Mouse (Mus musculus): ENCODE measurements around the gene Uts2. TPM values are rescaled to one million over a fixed set of nuclear protein-coding genes. Genes with fewer than 3 reads are reported as not detected.

Gene Uts2
- not detected in 2 replicates for polyA plus RNA-seq (2016; fragmentation: Nextera tagmentation; extraction: Ambion mirVana)

DNA sequence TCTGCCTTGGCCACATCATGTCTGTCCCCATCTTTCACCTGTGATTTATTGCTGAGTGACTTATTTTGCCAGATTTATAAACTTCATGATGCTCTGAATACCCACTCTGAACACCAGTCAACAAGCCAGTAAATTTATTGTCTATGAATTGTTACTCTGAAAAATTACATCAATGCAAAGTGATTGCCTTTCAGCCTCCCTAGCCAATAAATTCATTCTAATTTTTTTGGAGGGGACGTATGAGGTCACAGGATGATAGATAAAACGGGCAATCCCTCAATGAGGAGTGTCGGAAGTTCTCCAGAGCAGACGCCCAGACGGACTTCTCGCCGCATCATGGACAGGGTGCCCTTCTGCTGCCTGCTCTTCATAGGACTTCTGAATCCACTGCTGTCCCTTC lies at the start of gene Uts2:
Gene Uts2 (plus strand): TSS at position 301 of the 400 bp plus-strand sequence.
- Histone ChIP-seq H3K4me2 (no peak within 1 kb of the TSS), H3K9ac (no peak within 1 kb of the TSS), H3K27me3 (no peaks in the 10 kb centered on the region), H3K9me3 (no peaks in the 10 kb centered on the region), H3K36me3 (replicated peaks) (no peaks in the 10 kb centered on the region), H3K27ac (no peak within 1 kb of the TSS), H3K4me1 (peaks cover 7% of the 10 kb centered on the region; the same call in 1 of the 2 replicates), H3K4me3 (replicated peaks) (no peak within 1 kb of the TSS)
- WGBS, result 96% methylated on average over 7 of the region's 7 CpGs
- ATAC-seq (ENCODE audit: low FRiP score), result no peak

DNA sequence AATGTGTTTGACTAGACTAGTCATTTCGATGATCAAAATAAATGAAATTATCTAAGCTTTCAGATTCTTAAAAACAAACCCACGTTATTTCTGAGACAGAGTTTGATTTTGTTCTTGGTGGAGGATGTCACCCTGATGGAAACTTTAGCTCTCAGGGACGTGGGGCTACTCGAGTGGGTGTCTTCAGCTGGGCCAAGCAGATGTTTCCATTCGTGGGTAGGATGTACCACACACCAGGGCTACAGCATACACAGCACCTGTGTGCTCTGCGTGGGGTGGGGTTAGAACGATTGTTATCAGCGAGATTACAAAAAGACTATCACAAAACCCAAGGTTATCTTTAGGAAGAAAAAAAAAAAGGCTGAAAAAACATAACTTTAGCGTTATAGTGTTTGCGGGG lies 45.9 kb upstream of the Uts2 start:
- no peak for ATAC-seq (ENCODE audit: low FRiP score)
- no peak overlapping the region for H3K4me2 ChIP-seq
- H3K4me1 ChIP-seq, result no peaks in the 10 kb centered on the region
- H3K9me3 ChIP-seq, result no peaks in the 10 kb centered on the region
- H3K9ac ChIP-seq, result no peak overlapping the region
- no peaks in the 10 kb centered on the region for H3K36me3 ChIP-seq (replicated peaks)
- no peak overlapping the region for H3K4me3 ChIP-seq (replicated peaks)
- WGBS, result 86% methylated on average over 10 of the region's 10 CpGs
- H3K27me3 ChIP-seq, result no peaks in the 10 kb centered on the region; the same call in 1 of the 2 replicates
- H3K27ac ChIP-seq, result no peak overlapping the region

DNA sequence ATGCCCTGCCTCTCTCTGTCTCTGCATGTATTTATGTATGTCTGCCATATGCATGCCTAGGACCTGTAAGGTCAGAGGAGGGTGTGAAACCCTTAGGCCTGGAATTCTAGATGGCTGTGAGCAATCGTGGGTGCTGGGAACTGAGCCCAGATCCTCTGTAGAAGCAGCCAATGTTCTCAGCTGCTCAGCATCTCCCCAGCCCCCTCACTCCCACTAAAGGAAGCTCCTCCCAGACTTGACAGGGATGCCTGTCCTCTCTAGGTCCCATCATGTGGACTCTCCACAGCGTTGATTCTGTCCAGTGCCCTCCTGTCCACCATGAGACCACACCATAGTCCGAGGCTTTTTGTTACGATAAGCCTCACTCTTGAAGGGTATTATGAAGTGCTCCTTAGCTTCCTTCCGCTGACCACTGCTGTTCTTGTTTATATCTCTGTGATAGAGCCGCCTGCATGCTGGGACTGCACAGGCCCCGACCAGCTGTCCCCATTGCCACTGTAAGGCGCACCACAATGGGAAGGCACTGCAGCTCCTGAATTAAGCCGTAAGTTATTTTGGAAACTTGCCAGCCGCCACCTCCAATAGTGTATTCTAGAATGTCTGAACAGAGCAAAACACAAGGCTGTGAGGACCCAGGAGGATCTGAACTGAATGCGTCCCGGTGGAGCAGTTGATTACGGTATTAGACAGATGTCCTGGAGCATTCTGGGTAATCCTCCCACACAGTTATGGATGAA lies 40.4 kb upstream of the Uts2 start:
- H3K9me3 ChIP-seq, result no peaks in the 10 kb centered on the region
- no peak overlapping the region for H3K4me3 ChIP-seq (replicated peaks)
- peaks cover 9% of the 10 kb centered on the region for H3K4me1 ChIP-seq
- peak overlapping the region; percentile 73 for H3K27ac ChIP-seq
- no peak overlapping the region for H3K4me2 ChIP-seq
- H3K27me3 ChIP-seq, result no peaks in the 10 kb centered on the region
- H3K9ac ChIP-seq, result peak overlapping the region; percentile 17; the same call in 1 of the 2 replicates
- no peaks in the 10 kb centered on the region for H3K36me3 ChIP-seq (replicated peaks)
- ATAC-seq (ENCODE audit: low FRiP score), result peak; percentile 44; the same call in 1 of the 2 replicates
- 64% methylated on average over 13 of the region's 13 CpGs for WGBS

DNA sequence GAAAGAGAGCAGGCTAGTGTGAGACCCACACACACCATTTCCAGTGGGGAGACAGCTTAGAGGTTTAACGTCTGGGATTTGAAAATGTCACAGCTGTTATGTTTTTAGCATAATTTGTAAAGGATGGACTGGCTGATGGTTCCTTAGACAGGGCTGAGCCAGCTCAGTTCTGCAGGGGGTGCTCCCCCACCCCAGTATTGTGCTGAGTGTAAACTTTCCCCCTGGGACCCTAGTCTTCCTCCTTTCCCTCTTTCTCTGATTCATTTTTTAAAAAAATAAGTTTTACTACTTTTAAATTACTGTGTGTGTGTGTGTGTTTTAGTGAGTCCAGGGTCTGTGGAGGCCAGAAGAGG lies 39.8 kb upstream of the Uts2 start:
- Histone ChIP-seq H3K36me3 (replicated peaks) (no peaks in the 10 kb centered on the region), H3K9me3 (no peaks in the 10 kb centered on the region), H3K4me3 (replicated peaks) (no peak overlapping the region), H3K4me1 (peaks cover 9% of the 10 kb centered on the region), H3K27me3 (no peaks in the 10 kb centered on the region), H3K9ac (no peak overlapping the region), H3K4me2 (no peak overlapping the region), H3K27ac (peak overlapping the region; percentile 73; the same call in 1 of the 2 replicates)
- peak; percentile 20; the same call in 1 of the 2 replicates for ATAC-seq (ENCODE audit: low FRiP score)
- WGBS, result 58% methylated on average over 1 of the region's 1 CpGs

DNA sequence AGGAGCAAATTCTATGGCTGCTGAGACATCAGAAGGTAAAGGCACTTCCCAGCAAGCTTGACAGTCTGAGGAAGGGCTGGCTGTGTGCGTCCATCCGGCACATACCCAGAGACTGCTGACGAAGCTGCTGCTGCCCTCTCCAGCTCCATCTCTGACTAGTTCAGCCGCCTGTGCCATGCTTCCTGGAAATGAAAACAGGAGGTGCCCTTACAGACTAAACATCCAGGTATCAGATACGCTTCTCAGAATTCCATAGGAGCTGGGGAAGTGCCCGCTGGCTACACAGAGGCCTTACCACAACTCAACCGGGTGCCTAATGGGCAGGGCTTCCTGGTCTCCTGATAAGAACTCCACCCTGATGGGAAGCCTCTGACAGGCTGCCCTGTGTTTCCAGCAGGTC lies 38.4 kb upstream of the Uts2 start:
- Histone ChIP-seq H3K9ac (no peak overlapping the region), H3K27me3 (no peaks in the 10 kb centered on the region), H3K4me1 (peaks cover 9% of the 10 kb centered on the region), H3K9me3 (no peaks in the 10 kb centered on the region), H3K4me2 (no peak overlapping the region), H3K4me3 (replicated peaks) (no peak overlapping the region), H3K27ac (no peak overlapping the region), H3K36me3 (replicated peaks) (no peaks in the 10 kb centered on the region)
- ATAC-seq (ENCODE audit: low FRiP score), result no peak
- WGBS, result 81% methylated on average over 7 of the region's 7 CpGs

DNA sequence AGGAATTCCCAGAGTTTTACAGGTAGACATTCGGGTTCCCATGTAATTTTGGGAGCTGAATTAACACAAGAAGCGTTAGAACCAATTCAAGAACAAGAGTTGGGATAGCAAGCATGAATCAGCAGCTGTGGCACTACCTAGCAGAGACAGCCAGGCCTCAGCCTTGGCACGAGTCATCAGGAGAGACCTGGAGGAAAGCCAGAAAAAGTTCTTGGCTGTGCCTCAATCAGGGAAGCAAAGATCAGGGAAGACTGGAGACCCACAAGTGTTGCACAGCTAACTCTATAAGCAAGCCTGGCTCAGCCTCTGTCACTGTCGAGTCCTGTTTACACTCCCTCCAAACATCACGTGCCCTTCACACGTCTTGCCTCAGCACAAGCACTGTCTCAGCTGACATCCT lies 34.7 kb upstream of the Uts2 start:
- Histone ChIP-seq H3K9ac (no peak overlapping the region), H3K4me2 (no peak overlapping the region), H3K4me1 (peaks cover 4% of the 10 kb centered on the region; the same call in 1 of the 2 replicates), H3K36me3 (replicated peaks) (no peaks in the 10 kb centered on the region), H3K27me3 (no peaks in the 10 kb centered on the region), H3K4me3 (replicated peaks) (no peak overlapping the region), H3K9me3 (no peaks in the 10 kb centered on the region), H3K27ac (no peak overlapping the region)
- ATAC-seq (ENCODE audit: low FRiP score), result no peak
- 76% methylated on average over 6 of the region's 6 CpGs for WGBS

DNA sequence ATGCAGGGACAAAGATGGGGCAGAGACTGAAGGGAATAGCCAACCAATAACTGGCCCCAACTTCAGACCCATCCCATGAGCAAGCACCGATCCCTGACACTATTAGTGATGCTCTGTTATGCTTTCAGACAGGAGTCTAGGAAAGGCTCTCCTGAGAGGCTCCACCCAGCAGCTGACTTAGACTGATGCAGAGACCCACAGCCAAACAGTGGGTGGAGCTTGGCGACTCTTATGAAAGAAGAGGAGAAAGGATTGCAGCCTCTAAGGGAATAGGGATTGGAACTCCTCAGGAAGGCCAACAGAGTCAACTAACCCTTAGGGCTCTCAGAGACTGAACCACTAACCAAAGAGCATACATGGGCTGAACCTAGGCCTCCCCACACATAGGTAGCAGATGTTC lies 33.2 kb upstream of the Uts2 start:
- Histone ChIP-seq H3K9me3 (no peaks in the 10 kb centered on the region), H3K4me1 (peaks cover 4% of the 10 kb centered on the region; the same call in 1 of the 2 replicates), H3K9ac (no peak overlapping the region), H3K4me2 (no peak overlapping the region), H3K36me3 (replicated peaks) (no peaks in the 10 kb centered on the region), H3K27ac (no peak overlapping the region), H3K27me3 (no peaks in the 10 kb centered on the region), H3K4me3 (replicated peaks) (no peak overlapping the region)
- no peak for ATAC-seq (ENCODE audit: low FRiP score)
- WGBS, result 83% methylated on average over 2 of the region's 2 CpGs

DNA sequence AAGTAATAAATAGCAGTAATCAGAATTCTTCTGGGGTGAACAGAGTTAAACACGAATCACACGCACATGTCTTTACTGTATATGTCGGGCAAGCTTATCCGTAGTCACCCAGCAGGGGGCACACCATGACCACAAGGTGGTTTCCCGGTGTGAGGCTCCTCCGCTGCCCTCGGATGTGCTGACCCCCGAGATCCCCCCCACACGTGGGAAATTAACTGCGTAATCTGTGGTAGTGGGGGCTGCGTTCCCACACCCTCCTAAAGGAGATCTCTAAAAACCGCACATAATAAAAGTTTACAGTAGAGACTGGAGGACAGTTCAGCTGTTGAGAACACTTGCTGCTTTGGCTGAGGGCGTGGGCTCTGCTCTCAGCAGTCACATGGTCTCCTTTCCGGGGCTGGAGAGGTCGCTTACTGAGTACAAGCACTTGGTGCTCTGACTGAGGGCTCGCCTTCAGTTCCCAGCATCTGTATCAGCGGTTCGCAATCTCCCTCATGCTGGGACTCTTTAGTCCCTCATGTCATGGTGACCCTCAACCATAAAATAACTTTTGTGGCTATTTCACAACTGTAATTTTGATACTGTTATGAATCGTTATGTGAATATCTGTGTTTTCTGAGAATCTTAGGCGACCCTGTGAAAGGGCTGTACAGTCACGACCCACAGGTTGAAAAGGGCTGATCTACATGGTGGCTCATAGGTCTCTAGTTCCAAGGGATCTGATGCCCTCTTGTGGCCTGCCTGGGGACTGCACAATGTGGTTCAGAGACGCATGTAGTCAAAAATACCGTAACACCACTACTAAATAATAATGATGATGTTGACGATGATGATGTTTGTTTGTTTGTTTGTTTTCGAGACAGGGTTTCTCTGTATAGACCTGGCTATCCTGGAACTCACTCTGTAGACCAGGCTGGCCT lies 32.0 kb upstream of the Uts2 start:
- 17% methylated on average over 25 of the region's 25 CpGs for WGBS
- 0 out of 2 replicates have a peak, but pooled peaks have one; percentile 39 for ATAC-seq (ENCODE audit: low FRiP score)
- H3K27ac ChIP-seq, result no peak overlapping the region
- H3K36me3 ChIP-seq (replicated peaks), result no peaks in the 10 kb centered on the region
- no peaks in the 10 kb centered on the region for H3K27me3 ChIP-seq
- H3K9ac ChIP-seq, result no peak overlapping the region
- peaks cover 4% of the 10 kb centered on the region; the same call in 1 of the 2 replicates for H3K4me1 ChIP-seq
- no peaks in the 10 kb centered on the region for H3K9me3 ChIP-seq
- H3K4me2 ChIP-seq, result peak overlapping the region; percentile 32
- no peak overlapping the region; the same call in 1 of the 2 replicates for H3K4me3 ChIP-seq (replicated peaks)

DNA sequence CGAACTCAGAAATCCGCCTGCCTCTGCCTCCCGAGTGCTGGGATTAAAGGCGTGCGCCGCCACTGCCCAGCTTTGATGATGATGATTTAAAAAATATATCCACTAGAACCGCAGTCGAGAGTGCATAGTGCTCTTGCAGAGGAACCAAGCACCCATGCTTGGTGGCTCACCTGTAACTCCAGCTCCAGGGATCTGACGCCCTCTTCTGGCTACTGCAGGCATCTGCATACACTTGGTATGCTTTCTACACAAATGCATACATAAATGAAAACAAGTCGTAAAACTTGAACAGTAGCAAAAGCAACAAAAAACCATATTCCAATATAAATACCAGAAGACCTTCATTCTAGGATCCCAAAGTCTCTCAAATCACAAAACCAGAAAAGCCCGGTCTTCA lies 31.3 kb upstream of the Uts2 start:
- WGBS, result 71% methylated on average over 11 of the region's 11 CpGs
- H3K4me2 ChIP-seq, result no peak overlapping the region
- no peak overlapping the region for H3K4me3 ChIP-seq (replicated peaks)
- no peaks in the 10 kb centered on the region for H3K27me3 ChIP-seq
- no peaks in the 10 kb centered on the region for H3K36me3 ChIP-seq (replicated peaks)
- ATAC-seq (ENCODE audit: low FRiP score), result no peak
- no peak overlapping the region for H3K27ac ChIP-seq
- H3K9me3 ChIP-seq, result no peaks in the 10 kb centered on the region
- H3K9ac ChIP-seq, result no peak overlapping the region
- peaks cover 4% of the 10 kb centered on the region; the same call in 1 of the 2 replicates for H3K4me1 ChIP-seq

DNA sequence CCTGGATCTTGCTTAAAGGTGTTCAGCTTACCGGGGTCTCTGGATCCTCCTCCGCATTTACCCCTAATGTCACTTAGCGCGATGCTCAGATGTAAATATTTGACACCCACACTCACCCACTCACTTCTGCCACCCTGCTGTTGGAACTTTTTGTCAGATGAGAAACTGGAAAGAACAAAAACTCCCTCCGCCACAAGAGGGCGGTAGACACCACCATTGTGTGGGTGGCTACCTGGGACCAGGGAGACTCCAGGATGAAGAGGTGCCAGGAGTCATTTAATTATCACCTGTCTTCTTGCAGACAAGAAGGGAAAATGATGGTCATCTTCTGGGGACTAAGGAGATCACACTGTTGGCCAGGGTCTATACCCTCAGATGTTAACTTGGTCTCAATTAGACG lies 30.3 kb upstream of the Uts2 start:
- H3K4me3 ChIP-seq (replicated peaks), result no peak overlapping the region
- H3K4me2 ChIP-seq, result no peak overlapping the region
- ATAC-seq (ENCODE audit: low FRiP score), result no peak
- H3K27me3 ChIP-seq, result no peaks in the 10 kb centered on the region
- peaks cover 4% of the 10 kb centered on the region; the same call in 1 of the 2 replicates for H3K4me1 ChIP-seq
- H3K9me3 ChIP-seq, result no peaks in the 10 kb centered on the region
- H3K9ac ChIP-seq, result no peak overlapping the region
- no peak overlapping the region for H3K27ac ChIP-seq
- WGBS, result 22% methylated on average over 7 of the region's 7 CpGs
- no peaks in the 10 kb centered on the region for H3K36me3 ChIP-seq (replicated peaks)

DNA sequence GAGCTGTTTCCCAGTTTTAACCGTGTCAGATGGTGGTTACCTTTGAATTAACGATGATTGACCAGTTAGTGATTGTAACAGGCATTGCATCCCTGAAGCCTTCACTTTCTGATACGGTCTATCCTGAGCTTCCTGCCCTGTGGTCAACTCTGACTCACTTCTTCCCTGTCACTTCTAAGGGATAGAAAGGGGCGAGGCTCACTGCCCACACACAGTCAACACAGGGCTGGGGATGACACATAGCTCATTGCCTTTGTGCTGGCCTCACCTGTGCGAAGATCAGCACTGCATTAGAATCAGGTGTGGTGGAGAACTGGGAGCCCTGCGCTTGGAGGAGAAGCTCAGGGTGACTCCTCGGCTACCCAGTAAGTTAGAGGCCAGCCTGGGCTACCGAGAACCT lies 27.9 kb upstream of the Uts2 start:
- H3K4me1 ChIP-seq, result peaks cover 4% of the 10 kb centered on the region; the same call in 1 of the 2 replicates
- H3K36me3 ChIP-seq (replicated peaks), result no peaks in the 10 kb centered on the region
- no peaks in the 10 kb centered on the region for H3K27me3 ChIP-seq
- H3K4me3 ChIP-seq (replicated peaks), result no peak overlapping the region
- WGBS, result 83% methylated on average over 8 of the region's 8 CpGs
- no peak overlapping the region for H3K4me2 ChIP-seq
- no peak overlapping the region for H3K9ac ChIP-seq
- no peak for ATAC-seq (ENCODE audit: low FRiP score)
- no peak overlapping the region for H3K27ac ChIP-seq
- H3K9me3 ChIP-seq, result no peaks in the 10 kb centered on the region

DNA sequence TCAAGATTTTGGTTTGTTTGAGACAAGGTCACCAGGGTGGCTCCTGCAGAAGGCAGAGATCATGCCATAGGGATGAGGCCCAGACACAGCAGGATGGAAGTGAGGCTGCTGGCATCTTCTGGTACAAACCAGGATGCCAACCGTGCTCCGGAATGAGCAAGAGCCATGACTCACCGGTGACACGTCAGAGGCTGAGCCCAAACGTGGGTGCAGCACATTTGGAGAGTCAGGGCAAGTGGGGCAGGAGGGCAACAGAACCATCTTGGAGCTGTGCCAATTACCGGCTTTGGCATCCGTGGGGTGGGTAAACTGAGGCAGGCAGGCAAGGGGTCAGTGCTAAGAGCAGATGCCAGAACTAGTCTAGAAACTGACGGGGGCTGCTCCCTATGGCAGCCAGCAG lies 23.6 kb upstream of the Uts2 start:
- no peaks in the 10 kb centered on the region for H3K4me1 ChIP-seq
- no peak overlapping the region for H3K4me2 ChIP-seq
- H3K36me3 ChIP-seq (replicated peaks), result no peaks in the 10 kb centered on the region
- 81% methylated on average over 8 of the region's 8 CpGs for WGBS
- no peaks in the 10 kb centered on the region for H3K27me3 ChIP-seq
- H3K27ac ChIP-seq, result no peak overlapping the region
- H3K9ac ChIP-seq, result no peak overlapping the region
- ATAC-seq (ENCODE audit: low FRiP score), result no peak
- H3K4me3 ChIP-seq (replicated peaks), result no peak overlapping the region
- no peaks in the 10 kb centered on the region for H3K9me3 ChIP-seq

Data from forebrain, embryonic 12.5 days (tissue).